Mouse (Mus musculus): ENCODE measurements around the gene Dgkg.

Dgkg gene

DNA sequence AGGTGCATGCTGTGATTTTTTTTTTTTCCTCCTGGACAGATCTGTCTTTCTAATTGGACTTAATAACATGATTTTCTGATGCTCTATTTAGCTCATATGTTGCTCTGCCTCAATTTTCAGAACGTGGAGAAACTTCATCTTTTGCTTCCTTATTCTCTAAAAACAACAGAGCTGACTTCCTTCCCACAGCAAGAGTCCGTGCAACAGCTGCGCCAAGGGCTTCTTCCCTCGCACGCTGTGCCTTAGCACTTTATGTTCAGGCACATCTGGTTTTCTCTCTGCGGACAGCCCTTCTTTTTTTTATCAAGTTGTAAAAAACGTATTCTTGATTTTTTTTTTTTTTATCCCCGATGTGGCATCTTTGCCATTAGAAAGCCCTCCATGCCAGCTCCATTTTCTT lies 111.2 kb downstream of the Dgkg start:
- DNase-seq (ENCODE audit: low spot score), result no peak

DNA sequence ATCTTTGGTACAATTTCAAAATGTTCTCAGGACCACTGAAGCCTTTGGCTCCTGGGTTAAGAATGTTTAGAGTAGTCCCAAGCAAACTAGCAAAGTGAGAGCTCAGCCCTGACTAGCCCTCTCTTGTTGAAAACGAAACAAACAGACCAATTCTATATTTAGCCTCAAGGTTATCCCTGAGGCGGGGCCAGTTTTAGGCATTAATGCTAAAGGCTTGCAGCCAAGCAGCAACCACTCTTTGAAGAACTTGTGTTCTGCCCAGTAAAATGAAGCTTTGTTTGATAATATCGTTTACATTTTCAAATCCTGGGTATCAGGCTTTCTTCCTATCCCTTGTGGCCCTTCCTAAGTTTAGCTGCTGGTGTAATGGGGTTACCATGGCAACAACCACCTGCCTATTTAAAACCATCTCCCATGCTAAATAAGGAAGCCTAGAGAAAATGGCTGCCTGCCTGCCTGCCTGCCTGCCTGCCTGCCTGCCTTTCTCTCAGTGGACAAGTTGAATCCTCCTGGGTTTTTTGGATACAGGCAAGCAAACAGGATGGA lies 111.9 kb downstream of the Dgkg start:
- DNase-seq (ENCODE audit: low spot score), result no peak

DNA sequence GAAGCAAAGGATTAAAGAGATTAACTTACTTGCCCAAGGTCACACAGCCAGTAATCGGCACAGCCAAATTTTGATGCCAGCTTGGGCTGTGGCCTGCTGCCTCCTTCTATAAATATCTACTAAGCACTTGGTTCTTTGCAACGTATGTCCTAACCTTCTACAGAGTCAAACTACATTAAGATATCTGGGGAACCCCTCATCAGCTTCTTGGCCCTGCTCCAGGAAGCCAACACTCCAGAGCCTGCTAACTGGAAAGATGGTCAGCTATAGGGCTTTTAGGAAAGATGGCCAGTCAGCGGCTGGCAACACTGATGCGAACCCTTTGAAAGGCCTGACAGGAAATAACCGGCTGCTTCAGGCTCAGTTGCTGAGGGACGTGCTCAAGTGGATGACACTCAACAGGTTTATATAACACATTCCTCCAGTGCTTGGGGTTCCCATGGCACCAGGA lies 114.3 kb downstream of the Dgkg start:
- peak; percentile 12 for DNase-seq (ENCODE audit: low spot score)

DNA sequence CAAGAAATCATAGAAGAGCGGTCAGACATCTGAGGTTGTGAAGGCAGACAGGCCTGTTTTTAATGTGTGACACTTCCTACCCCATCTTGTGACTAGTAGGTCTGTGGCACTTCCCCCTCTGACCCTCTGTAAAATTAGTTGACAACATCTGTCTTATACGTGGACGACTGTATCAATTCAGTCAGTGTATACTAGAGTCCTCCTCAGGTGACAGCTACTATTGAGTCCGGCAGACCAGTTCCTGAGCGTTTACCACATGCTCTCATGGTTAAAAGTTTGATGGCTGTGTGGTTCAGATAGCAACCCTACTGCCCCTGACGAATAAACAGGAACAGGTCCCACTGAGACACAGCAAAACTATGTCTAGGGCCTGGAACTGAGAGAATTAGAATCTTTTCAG lies 117.7 kb downstream of the Dgkg start:
- DNase-seq (ENCODE audit: low spot score), result no peak

DNA sequence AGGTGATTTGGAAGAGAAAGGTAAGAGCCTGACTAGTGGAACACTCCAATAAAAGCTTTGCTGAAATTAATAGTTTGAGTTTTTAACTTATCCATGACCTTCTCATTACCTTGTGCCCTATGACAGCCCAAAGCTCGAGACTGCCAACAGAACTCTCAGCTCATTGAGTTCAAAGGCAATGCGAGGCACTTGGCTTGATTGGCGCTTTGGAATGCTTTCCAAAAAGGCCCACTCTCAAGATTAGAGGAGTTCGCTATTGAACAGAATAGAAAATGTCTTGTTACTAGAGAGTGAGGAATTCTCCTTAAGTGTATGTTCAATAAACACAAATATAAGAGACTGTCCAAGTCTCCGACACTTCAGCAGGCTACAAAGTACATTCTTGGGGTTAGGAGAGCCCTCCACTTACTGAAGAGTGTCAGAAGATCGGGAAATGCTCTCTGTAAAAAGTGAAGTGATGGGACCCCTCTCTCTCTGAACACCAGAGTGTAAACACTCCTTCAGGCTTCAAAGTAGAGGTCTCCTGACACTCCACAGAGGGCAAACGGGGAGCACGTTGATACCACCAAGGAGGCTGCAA lies 120.3 kb downstream of the Dgkg start:
- no peak for DNase-seq (ENCODE audit: low spot score)

DNA sequence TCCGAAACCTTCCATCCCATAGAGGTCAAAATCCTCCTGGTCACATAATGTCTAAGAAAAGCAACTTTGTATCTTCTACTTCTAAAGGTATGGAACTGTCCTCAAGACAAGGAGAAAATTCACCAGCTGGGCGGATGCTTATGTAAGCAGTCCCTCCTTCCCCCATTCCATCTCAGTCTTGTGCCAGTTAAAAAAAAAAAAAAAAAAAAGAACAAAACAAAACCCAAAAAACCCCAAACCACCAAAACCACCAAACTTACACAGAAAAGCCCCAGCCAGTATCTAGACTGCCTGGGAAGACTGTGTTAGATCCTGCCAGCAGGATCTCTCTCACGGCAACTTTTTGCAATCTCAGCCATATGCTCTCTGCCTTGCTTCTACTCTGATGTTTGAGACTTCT lies 123.9 kb downstream of the Dgkg start:
- DNase-seq (ENCODE audit: low spot score), result no peak

DNA sequence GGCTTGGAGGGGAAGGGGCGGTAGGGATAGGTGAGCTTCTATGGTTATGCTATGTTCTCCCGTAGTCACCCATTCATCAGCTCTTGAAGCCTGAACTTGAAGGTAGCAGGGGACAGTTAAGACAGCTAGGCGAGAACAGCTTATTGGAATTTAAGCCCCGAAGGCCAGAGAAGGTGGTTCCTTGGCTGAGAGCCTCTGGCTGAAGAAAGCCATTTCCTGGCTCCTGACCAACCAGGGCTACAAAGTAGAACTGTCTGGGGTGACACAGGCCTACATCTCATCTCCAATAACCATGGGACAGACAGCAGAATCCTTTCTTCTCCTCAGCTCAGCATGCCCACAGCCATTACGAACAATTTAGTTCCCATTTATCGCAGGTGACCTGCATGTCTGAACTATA lies 125.2 kb downstream of the Dgkg start:
- DNase-seq (ENCODE audit: low spot score), result no peak

DNA sequence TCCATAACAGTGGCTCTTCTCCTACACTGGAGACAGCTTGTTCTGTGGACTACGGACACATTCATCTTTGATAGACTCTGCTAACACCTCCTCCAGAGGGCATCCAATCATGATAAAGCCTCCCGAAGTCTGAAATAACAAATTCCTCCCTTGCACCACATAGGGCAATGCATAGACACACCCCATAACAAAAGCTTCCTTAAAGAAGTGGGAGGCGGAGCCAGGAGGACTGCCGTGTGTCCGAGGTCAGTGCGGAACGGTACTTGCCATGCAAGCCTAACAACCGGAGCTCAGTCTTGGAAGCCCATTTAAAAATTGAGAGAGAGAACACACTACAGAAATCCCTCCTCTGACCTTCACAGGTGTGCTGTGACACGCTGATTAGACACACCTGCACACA lies 126.0 kb downstream of the Dgkg start:
- DNase-seq (ENCODE audit: low spot score), result no peak

DNA sequence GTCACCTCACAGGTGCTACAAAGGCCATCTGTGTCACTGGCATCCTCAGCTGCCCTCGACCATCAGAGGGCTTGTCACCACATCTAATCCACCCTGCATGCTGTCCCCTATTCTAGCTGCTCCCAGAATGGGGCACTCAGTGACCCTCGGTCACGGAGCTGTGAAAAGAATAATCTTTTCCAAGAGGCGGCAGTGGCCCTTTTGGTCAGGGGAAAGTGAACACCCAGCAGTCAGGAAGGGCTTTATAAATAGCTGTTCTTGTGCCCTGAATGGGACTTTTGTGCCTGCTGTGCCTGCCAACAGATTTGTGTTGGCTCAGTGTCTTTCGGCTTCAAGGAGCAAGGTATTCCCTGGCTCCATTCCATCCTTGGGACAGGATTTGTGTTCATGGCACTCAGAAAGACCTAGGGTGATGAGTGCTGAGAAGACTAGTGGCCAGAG lies 129.5 kb downstream of the Dgkg start:
- DNase-seq (ENCODE audit: low spot score), result no peak

DNA sequence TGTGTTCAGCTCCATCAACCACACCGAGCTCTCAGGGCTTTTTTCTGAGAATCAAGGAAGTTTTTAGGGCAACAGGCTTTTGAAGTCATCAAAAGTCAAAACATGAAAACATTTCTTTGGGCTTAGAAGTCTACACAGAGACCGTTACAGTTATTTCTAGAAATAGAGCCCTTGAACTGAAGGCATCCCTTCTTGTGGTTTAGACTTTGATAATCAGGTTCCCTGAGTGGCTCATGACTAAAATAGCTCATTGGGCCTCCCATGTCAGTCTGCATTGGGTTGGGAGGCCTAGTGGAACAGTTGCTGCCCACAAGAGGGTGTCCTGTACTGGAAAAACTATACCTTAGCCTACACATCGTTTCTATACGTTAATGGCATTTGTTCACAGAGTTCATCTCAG lies 130.6 kb downstream of the Dgkg start:
- DNase-seq (ENCODE audit: low spot score), result no peak

DNA sequence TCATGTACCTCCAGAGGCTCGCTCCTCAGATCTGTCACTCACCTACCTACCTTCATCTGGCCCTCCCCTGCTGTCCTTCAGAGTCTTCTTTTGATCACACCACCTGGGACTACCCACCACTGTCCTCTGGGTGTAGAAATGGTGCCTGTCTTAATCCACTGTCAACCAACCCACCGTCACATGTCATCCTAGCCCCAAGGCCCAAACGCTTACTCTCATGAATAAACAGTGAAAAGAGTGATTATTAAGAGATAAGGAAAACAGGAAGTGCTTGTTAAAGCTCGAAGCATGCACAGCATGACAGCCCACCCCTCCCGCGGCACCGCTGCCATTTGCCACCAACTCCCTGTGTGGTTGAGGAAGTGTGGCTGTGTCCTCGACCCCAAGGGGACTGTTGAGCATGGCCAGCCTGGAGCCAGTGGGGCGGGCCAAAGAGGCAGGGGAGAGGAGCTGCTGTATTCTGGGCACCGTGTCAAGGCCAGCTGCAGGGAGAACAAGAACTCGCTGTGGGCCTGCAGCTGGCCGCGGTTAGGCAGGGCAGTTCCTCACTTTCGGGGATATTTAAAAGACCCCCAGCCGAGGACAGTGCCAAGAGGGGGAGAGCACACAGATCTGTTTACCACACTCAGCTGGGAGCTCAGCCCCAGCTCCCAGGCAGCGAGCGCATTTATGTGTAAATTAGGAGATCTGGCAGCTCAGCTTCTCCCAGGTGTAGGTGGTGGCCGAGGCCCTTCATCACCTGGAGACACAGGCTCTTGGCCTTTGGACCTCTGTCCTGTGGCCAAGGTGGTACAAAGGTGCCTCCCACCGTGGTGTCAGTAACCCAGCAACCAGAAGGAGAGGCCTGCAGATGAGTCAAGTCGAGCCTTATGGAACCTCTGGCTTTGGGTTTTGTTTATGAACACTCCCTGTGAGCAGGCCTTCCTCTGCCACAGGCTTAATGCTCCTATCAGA lies 139.3 kb downstream of the Dgkg start:
- peak; percentile 67 for DNase-seq (ENCODE audit: low spot score)

DNA sequence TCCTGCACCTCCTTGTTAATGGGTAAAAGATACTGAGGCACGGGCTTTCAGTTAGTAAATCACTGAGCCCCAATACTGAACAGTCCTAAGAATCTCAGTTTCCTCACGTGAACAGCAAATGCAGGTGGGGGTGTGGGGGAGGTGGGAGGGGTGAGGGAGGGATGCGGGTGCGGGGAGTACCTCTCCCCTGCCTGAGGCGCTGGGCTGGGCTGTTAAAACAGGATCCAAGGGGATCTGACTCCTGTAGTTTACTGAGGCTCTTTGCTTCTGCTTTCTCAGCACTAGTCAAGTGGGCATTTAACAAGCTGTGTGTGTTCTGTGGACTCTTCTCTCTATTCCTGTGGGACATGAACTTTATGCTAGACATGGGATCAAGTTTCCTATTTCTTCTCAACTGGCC lies 141.5 kb downstream of the Dgkg start:
- DNase-seq (ENCODE audit: low spot score), result no peak

DNA sequence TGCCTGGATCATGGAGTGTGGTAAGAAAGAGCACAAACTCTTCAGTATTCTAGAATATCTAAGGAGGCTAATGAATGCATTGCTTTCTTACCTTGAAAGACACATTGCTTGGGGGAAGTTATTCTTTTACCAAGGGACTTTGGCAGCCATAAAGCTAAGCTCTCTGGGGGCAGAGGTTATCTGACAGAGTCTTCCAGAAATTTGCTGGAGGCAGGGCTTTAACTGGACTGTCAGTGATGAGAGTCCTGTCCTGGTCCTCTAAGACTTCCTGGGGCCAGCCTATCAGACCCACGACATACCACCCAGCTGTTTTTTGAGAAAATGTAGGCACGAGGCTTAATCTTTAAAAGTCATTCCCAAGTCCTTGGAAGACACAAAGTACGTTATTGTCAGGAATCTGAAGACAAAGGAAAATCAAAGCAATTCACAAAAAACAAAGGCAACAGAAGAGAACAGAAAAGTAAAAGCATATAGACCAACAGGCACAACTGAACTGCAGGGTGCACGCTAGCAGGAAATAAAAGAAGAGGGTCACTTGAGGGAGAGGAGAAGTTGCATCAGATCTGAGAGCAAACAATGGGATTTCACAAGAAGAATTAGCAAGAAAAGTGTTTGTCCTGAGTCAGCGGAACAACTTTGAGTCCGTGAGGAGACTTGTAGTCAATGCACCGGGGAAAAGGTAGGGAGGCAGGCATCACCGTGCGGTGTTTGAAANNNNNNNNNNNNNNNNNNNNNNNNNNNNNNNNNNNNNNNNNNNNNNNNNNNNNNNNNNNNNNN lies 146.0 kb downstream of the Dgkg start:
- no peak for DNase-seq (ENCODE audit: low spot score)

DNA sequence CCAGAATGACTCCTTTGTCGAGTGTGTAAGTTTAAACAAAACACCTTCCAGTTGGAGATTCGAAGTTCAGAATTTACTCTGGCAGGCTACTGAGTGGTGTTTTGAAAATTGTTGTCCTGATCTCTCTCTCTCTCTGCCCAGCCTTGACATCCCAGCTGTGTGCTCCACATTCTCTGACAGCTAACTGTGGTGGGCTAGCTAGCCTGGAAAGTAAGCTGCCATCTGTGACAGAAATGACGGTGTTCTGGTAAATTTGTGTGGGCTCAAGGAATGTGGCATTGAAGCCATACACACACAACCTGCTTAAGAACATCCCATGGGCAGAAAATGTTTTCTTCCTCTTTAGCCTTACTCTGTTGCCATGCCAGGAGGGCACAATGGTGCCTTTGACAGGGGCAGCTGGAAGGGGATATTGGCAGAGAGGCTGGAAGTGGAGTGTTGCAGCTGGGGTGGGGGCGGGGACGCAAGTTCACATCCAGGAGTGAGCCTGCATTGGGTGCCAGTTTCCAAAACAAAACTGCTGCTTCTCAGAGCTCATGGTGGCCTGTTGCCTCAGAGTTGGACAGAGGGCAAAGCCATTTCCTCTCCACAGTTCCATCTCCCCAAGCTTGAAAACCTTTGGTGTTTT lies 148.0 kb downstream of the Dgkg start:
- DNase-seq (ENCODE audit: low spot score), result no peak

DNA sequence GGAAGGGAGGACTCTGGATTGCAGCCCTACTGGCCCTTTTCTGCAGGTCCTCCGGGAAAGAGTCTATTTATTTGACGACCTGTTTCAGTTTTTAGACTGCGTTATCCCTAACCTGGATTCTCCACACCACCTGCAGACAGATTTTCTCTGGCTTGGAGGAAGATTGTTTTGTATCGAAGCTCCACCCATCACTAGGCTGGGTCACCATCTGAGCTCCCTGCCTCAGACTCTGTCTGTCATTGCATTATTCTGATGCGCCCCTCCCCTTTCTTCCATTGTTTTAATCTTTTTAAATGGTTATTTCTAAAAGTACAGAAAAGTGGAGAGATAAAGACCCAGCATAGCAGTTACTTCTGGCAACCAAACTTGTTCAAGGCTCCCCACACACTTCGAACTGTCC lies 151.4 kb downstream of the Dgkg start:
- DNase-seq (ENCODE audit: low spot score), result no peak

DNA sequence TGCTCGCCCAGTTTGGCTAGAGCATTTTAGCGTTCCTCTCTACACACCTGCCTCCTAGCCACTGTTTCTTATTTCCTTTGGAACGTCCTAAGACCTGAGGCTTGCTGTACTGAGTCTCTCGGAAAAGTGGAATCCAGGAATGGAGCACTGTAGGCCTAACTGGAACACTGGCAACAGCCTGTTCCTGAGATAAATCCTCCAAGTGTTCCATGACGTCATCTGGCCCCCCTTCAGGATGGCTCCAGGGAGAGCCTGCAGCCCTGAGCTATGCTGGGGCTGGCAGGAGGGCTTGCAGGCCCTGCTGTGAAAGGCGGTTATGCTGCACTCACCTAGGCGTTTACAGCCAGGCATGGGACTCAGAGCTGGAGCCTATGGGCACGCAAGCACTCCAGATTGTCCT lies 152.2 kb downstream of the Dgkg start:
- DNase-seq (ENCODE audit: low spot score), result no peak

DNA sequence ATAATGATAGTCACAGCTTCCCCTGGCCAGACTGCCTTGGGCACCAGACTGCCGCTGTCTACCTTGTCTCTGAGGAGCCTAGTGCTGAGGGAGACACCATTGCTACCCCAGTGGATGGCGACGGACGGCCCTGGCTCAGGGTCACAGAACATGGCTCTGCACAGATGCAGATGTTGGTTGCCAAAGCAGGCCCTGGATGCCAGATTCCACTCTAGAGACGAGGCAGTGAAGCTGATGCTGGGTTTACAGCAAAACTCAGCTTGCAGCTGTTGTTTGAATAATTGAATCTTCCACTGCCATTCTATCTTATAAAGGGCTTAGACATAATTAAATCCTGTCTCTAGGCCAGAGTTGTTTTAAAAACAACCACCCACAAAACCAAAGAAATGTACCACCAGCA lies 153.0 kb downstream of the Dgkg start:
- DNase-seq (ENCODE audit: low spot score), result peak; percentile 10

DNA sequence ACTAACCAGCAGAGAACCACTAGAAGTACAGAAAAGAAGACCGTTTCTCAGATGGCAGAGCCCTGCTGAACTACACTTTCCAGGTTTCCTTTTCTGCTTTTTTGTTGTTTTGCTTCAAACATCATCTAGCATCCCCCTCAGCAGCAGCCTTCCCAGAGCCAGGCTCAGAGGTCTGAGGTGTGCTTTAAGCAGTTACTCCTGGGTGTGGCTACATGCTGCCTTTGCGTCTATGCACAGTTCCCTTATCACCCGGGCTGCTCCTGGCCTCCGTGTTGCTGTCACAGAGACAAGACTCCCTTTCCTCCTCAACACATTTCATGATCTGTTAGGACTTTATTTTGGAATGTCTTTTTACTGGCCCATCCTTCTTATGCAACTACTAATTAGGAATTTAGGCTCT lies 153.6 kb downstream of the Dgkg start:
- DNase-seq (ENCODE audit: low spot score), result no peak

DNA sequence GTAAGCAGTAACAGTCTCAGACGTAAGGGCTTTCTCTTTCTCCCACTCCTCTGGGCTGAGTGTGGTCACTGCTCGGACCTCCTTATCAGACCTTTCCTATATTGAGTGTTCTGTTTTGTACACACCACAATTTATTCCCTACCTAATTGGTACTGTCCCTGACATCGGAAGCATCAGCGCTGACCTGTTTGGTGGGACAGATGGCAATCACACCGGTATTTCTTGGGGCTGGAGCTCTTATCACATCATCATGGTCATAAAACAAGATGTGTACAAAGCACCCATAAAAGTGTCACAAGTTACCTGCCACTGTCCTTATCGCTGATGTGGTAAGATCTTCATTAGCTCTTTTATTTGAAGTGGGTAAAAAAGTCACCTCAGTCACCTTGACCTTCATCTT lies 155.2 kb downstream of the Dgkg start:
- no peak for DNase-seq (ENCODE audit: low spot score)

DNA sequence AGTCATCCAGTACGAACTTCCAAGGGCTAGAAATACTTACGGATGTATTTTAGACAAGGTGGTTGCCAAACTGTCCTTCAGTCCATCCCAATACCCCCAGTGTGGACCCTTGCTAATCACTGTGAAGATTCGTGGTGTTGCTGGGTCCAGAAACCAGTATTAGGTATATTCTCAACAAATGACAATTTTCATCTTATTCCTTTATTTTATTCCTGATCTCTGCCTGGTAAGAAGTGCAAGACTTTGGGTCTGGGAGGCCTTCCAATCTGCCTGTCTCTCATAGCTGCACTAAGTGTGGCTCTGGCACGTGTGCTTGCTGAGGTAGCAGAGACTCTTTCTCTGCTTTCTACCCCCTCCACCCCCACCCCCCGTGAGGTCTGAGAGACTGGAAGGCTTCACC lies 156.5 kb downstream of the Dgkg start:
- no peak for DNase-seq (ENCODE audit: low spot score)

DNA sequence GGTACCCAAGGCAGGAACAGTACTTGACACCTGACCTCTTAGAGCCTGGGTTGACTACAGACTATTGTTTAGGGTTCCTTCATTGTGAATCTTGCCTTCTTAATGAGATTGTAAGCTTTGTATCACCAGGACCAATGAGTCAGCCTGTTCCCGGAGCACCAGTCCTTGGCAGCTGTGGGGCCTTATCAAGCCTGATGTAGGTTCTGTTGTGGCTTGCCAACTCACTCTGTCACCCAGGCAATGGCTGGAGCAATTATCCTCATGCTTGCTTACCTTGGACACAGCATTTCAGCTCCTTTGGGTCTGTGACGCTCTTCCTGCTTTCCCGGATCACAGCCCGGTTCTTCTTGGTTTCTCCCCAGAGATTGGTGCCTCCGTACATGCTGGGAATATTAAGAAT lies 157.1 kb downstream of the Dgkg start:
- no peak for DNase-seq (ENCODE audit: low spot score)

DNA sequence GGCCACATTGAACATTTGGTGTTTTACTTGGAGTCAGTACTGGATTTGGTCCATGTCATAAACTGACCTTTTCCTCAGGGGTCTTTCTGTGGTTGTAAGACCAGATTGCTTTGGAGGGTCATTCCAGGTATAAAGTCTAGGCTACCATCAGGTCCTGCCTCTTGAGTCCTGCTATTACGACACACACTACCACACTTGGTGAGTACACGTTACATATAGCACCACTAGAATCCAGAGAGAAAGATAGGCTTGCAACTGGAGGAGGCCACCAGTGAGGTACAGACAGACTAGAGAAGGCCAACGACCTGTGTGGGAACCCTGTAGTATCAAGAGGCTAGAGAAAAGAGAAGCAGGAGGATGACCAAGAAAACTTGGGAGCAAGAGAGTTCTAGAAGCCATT lies 157.6 kb downstream of the Dgkg start:
- DNase-seq (ENCODE audit: low spot score), result no peak
